Comparison of ENCODE assay signal across 8 mouse cellular contexts in the genomic region with DNA sequence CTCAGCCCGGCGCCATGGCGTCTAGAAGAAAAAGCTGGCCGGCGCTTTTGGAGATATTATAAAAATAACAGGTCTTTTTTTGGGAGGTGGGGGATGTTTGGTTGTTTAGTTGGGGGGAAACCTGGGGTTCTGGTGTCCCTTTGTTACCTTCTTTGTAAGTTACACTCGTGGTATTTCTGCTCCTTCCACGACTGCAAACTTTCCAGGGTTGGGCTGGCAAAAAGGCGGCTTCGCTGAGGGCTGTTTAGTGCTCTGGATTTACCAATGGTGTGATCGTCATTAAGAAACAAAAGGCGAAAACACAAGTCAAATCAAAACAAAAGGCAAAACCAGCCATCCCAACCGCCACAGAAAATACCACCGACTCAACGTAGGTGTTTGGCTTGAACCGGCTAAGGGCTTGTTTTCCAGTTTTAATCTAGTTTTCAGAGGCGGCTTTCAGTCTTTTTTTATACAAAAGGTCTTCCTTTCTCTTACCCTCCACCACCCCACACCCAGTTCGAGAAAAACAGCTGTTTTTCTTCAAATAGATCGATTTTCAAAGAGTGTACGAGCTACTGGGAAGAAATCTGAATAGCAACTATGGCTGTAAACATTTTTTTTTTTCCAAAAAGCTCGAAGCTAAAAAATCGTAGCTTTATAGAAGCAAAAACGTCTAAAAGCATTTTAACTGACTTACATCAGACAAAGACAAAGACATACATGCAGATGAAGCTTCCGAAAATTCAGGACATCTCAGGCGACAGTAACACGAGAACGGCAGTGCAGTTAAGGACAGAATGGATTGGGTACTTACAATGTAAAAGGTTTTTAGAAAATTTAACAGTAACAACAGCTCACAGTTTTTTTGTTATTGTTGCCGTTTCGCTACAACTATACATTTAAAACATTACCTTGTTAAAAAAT. TPM values are rescaled to one million over a fixed set of nuclear protein-coding genes. Genes with fewer than 3 reads are reported as not detected.
DNase-seq lines count a peak whose midpoint lies in the region; ATAC-seq and TF ChIP-seq lines count a peak whose summit lies in the region.

No protein-coding gene starts in this region.

- WGBS in spleen, adult 2 months: 2% methylated on average over 28 of the region's 28 CpGs
- under 1% methylated on average over 28 of the region's 28 CpGs for WGBS in hindbrain, embryonic 11.5 days
- WGBS in liver, embryonic 14.5 days (ENCODE audit: insufficient replicate concordance): 2% methylated on average over 28 of the region's 28 CpGs
- WGBS in stomach, embryonic 14.5 days: under 1% methylated on average over 28 of the region's 28 CpGs

- no peaks in the 10 kb centered on the region for H3K9me3 ChIP-seq in hindbrain, embryonic 11.5 days (ENCODE audit: control insufficient read depth, low read length)
- no peaks in the 10 kb centered on the region for H3K9me3 ChIP-seq in liver, embryonic 14.5 days (ENCODE audit: control insufficient read depth, low read length)
- no peaks in the 10 kb centered on the region for H3K9me3 ChIP-seq in stomach, embryonic 14.5 days (ENCODE audit: control insufficient read depth, low read depth, low read length)

- intact Hi-C loops in left cerebral cortex, postnatal 25 days (cut with DNase I): no loop called here

- peak overlapping the region; percentile 100 for H3K9ac ChIP-seq in hindbrain, embryonic 11.5 days (ENCODE audit: low read depth, low read length)
- H3K9ac ChIP-seq in liver, embryonic 14.5 days (replicated peaks): peak overlapping the region; percentile 99
- H3K9ac ChIP-seq in stomach, embryonic 14.5 days (replicated peaks; ENCODE audit: low read depth, low read length): peak overlapping the region; percentile 98

- H3K27me3 ChIP-seq in spleen, adult 2 months (ENCODE audit: control insufficient read depth, insufficient read depth, low read length): no peaks in the 10 kb centered on the region
- no peaks in the 10 kb centered on the region for H3K27me3 ChIP-seq in hindbrain, embryonic 11.5 days (ENCODE audit: control insufficient read depth, insufficient read depth, low read length)
- H3K27me3 ChIP-seq in liver, embryonic 14.5 days (ENCODE audit: control insufficient read depth, insufficient read depth, low read length): no peaks in the 10 kb centered on the region
- no peaks in the 10 kb centered on the region for H3K27me3 ChIP-seq in stomach, embryonic 14.5 days (ENCODE audit: control insufficient read depth, insufficient read depth, low read length)

- no peak for TF ChIP-seq EP300 in liver, embryonic 14.5 days (IDR thresholded peaks at IDR 0.05; ENCODE audit: low read depth)

- no peak for TF ChIP-seq POLR2A in spleen, adult 2 months (IDR thresholded peaks at IDR 0.05; ENCODE audit: low read depth, low read length)

- peak overlapping the region; percentile 99 for H3K27ac ChIP-seq in spleen, adult 2 months (ENCODE audit: insufficient read depth, low read length)
- peak overlapping the region; percentile 100 for H3K27ac ChIP-seq in hindbrain, embryonic 11.5 days (ENCODE audit: low read depth, low read length)
- peak overlapping the region; percentile 98 for H3K27ac ChIP-seq in liver, embryonic 14.5 days
- H3K27ac ChIP-seq in stomach, embryonic 14.5 days (ENCODE audit: low read length): peak overlapping the region; percentile 100

- DNase-seq in spleen, adult 2 months (ENCODE audit: low read depth in 1 of 2, low spot score in 2 of 2): no peak
- no peak for DNase-seq in spleen, postnatal 4 days (ENCODE audit: low spot score in 2 of 2)
- peak; percentile 56 for DNase-seq in embryo, embryonic 11 days
- DNase-seq in hindbrain, embryonic 11.5 days (ENCODE audit: low spot score): peak; percentile 67
- no peak for DNase-seq in liver, embryonic 14.5 days (ENCODE audit: low read depth in 3 of 3, low spot score in 3 of 3)
- DNase-seq in c-Kit-positive CD71-positive TER-119-positive erythroid progenitor cells, embryonic 14.5 days (ENCODE audit: low spot score): no peak
- DNase-seq in left cerebral cortex, postnatal 25 days (ENCODE audit: low spot score in 2 of 2): no peak

- peak overlapping the region; percentile 100 for H3K4me2 ChIP-seq in hindbrain, embryonic 11.5 days (replicated peaks; ENCODE audit: low read depth, low read length)
- H3K4me2 ChIP-seq in liver, embryonic 14.5 days (ENCODE audit: low read depth): peak overlapping the region; percentile 100
- peak overlapping the region; percentile 100 for H3K4me2 ChIP-seq in stomach, embryonic 14.5 days (replicated peaks; ENCODE audit: low read depth, low read length)

- H3K4me1 ChIP-seq in spleen, adult 2 months (ENCODE audit: control insufficient read depth, insufficient read depth, insufficient read length): peaks cover 29% of the 10 kb centered on the region; the same call in 1 of the 2 replicates
- peaks cover 25% of the 10 kb centered on the region for H3K4me1 ChIP-seq in hindbrain, embryonic 11.5 days (replicated peaks; ENCODE audit: control insufficient read depth, insufficient read depth, low read length)
- H3K4me1 ChIP-seq in liver, embryonic 14.5 days (replicated peaks; ENCODE audit: control insufficient read depth in 2 of 2, insufficient read depth in 2 of 2, low read length in 1 of 2): peaks cover 29 to 34% of the 10 kb centered on the region in 2 experiments
- peaks cover 44% of the 10 kb centered on the region for H3K4me1 ChIP-seq in stomach, embryonic 14.5 days (ENCODE audit: control insufficient read depth, insufficient read depth, low read length)

- H3K36me3 ChIP-seq in spleen, adult 2 months (ENCODE audit: control insufficient read depth, insufficient read depth, low read length): peaks cover 17% of the 10 kb centered on the region
- no peaks in the 10 kb centered on the region for H3K36me3 ChIP-seq in hindbrain, embryonic 11.5 days (ENCODE audit: control insufficient read depth, insufficient read depth, low read length)
- H3K36me3 ChIP-seq in liver, embryonic 14.5 days (replicated peaks; ENCODE audit: control insufficient read depth, insufficient read depth, low read depth): peaks cover under 1% of the 10 kb centered on the region; the same call in 1 of the 2 replicates
- H3K36me3 ChIP-seq in stomach, embryonic 14.5 days (ENCODE audit: control insufficient read depth, insufficient read depth, low read length): peaks cover 3% of the 10 kb centered on the region; the same call in 1 of the 2 replicates

- peak overlapping the region; percentile 71 for H3K4me3 ChIP-seq in spleen, adult 2 months (ENCODE audit: extremely low read depth, insufficient read depth, insufficient read length)
- peak overlapping the region; percentile 96 for H3K4me3 ChIP-seq in hindbrain, embryonic 11.5 days (ENCODE audit: low read depth, low read length)
- H3K4me3 ChIP-seq in liver, embryonic 14.5 days (ENCODE audit: insufficient read depth in 1 of 2, low read depth in 2 of 2, low read length in 2 of 2): peak overlapping the region; percentile 74 to 79
- peak overlapping the region; percentile 84 for H3K4me3 ChIP-seq in stomach, embryonic 14.5 days (ENCODE audit: low read depth, low read length)

- ATAC-seq in hindbrain, embryonic 11.5 days (ENCODE audit: low FRiP score): no peak
- no peak for ATAC-seq in liver, embryonic 14.5 days (ENCODE audit: insufficient read depth)
- no peak for ATAC-seq in stomach, embryonic 14.5 days (ENCODE audit: insufficient number of reproducible peaks, insufficient read depth, low FRiP score, low read depth)

- no peak for TF ChIP-seq CTCF in spleen, adult 2 months (IDR thresholded peaks at IDR 0.05; ENCODE audit: extremely low read depth, insufficient read depth, insufficient read length, insufficient replicate concordance)
- TF ChIP-seq CTCF in liver, embryonic 14.5 days (IDR thresholded peaks at IDR 0.05; ENCODE audit: low read depth): no peak

RNA-seq across cellular contexts. Expression of a gene that starts 2.0 kb away (rescaled TPM):
- polyA plus RNA-seq in spleen, adult 2 months (2012; rRNA removed): 20.5 and 23.2 TPM in 2 replicates
- 11.0 and 14.2 TPM in 2 replicates for polyA plus RNA-seq in hindbrain, embryonic 11.5 days (2014; fragmentation: Nextera tagmentation; extraction: Ambion mirVana)
- polyA plus RNA-seq in liver, embryonic 14.5 days (2012; rRNA removed): 2.3 and 2.7 TPM in 2 replicates
- polyA plus RNA-seq in liver, embryonic 14.5 days (2014; fragmentation: Nextera tagmentation; extraction: Ambion mirVana): 3.3 and 4.3 TPM in 2 replicates
- polyA plus RNA-seq in stomach, embryonic 14.5 days (2014; fragmentation: Nextera tagmentation; extraction: Ambion mirVana): 12.9 and 14.3 TPM in 2 replicates
- total RNA-seq in left cerebral cortex, postnatal 25 days (2021): 10 to 100 TPM; 27.0 to 32.1 TPM

RNA-seq across cellular contexts. Expression of a gene that starts 7.5 kb away (rescaled TPM):
- polyA plus RNA-seq in spleen, adult 2 months (2012; rRNA removed): 70.7 and 72.5 TPM in 2 replicates
- 1.7 and 2.0 TPM in 2 replicates for polyA plus RNA-seq in hindbrain, embryonic 11.5 days (2014; fragmentation: Nextera tagmentation; extraction: Ambion mirVana)
- 1.8 and 2.1 TPM in 2 replicates for polyA plus RNA-seq in liver, embryonic 14.5 days (2012; rRNA removed)
- 2.5 and 2.6 TPM in 2 replicates for polyA plus RNA-seq in liver, embryonic 14.5 days (2014; fragmentation: Nextera tagmentation; extraction: Ambion mirVana)
- 2.0 and 2.3 TPM in 2 replicates for polyA plus RNA-seq in stomach, embryonic 14.5 days (2014; fragmentation: Nextera tagmentation; extraction: Ambion mirVana)
- total RNA-seq in left cerebral cortex, postnatal 25 days (2021): 10 to 100 TPM; 48.6 to 55.2 TPM

RNA-seq across cellular contexts. Expression of a gene that starts 29.2 kb away (rescaled TPM):
- polyA plus RNA-seq in spleen, adult 2 months (2012; rRNA removed): 13.3 and 19.5 TPM in 2 replicates
- polyA plus RNA-seq in hindbrain, embryonic 11.5 days (2014; fragmentation: Nextera tagmentation; extraction: Ambion mirVana): 73.5 and 78.7 TPM in 2 replicates
- polyA plus RNA-seq in liver, embryonic 14.5 days (2012; rRNA removed): 17.4 and 26.6 TPM in 2 replicates
- 51.4 and 55.1 TPM in 2 replicates for polyA plus RNA-seq in liver, embryonic 14.5 days (2014; fragmentation: Nextera tagmentation; extraction: Ambion mirVana)
- polyA plus RNA-seq in stomach, embryonic 14.5 days (2014; fragmentation: Nextera tagmentation; extraction: Ambion mirVana): 72.8 and 82.3 TPM in 2 replicates
- total RNA-seq in left cerebral cortex, postnatal 25 days (2021): 10 to 100 TPM; 26.2 to 27.7 TPM

RNA-seq across cellular contexts. Expression of a gene that starts 42.6 kb away (rescaled TPM):
- 0.19 and 0.37 TPM in 2 replicates for polyA plus RNA-seq in spleen, adult 2 months (2012; rRNA removed)
- polyA plus RNA-seq in hindbrain, embryonic 11.5 days (2014; fragmentation: Nextera tagmentation; extraction: Ambion mirVana): not detected in 2 replicates
- polyA plus RNA-seq in liver, embryonic 14.5 days (2012; rRNA removed): 28.7 and 29.2 TPM in 2 replicates
- polyA plus RNA-seq in liver, embryonic 14.5 days (2014; fragmentation: Nextera tagmentation; extraction: Ambion mirVana): 26.7 and 37.0 TPM in 2 replicates
- 0.36 TPM in 1 of 2 replicates, not detected in the other for polyA plus RNA-seq in stomach, embryonic 14.5 days (2014; fragmentation: Nextera tagmentation; extraction: Ambion mirVana)
- not detected for total RNA-seq in left cerebral cortex, postnatal 25 days (2021)

Comparison
In these comparisons a context has a peak if more than half of its experiments do, and no peak if none do; other contexts are left out.
1. DNase-seq: peak in embryo, embryonic 11 days (single experiment) and hindbrain, embryonic 11.5 days (single experiment); none in spleen, adult 2 months (0 of 2), spleen, postnatal 4 days (0 of 2), liver, embryonic 14.5 days (0 of 3), c-Kit-positive CD71-positive TER-119-positive erythroid progenitor cells, embryonic 14.5 days (single experiment) and left cerebral cortex, postnatal 25 days (0 of 2).
2. RNA of a gene that starts 7.5 kb away (polyA plus RNA-seq): 70.7 to 72.5 TPM in spleen, adult 2 months; 1.8 to 2.6 TPM in liver, embryonic 14.5 days, 2.0 to 2.3 TPM in stomach, embryonic 14.5 days and 1.7 to 2.0 TPM in hindbrain, embryonic 11.5 days; every median in the first group is over 10 times any median in the second.
3. Peak in every context shown above with its lines, with median percentiles within 50 percentile points of each other: H3K27ac ChIP-seq, H3K4me3 ChIP-seq, H3K4me2 ChIP-seq and H3K9ac ChIP-seq.